Mouse (Mus musculus) left cerebral cortex, adult 18-20 months (tissue): ENCODE measurements around the gene Nav1. TPM values are rescaled to one million over a fixed set of nuclear protein-coding genes. Genes with fewer than 3 reads are reported as not detected.

ENCODE experiments used
- DNase-seq, 2 experiments: peaks; one replicate each; pipeline ENCODE4 v3.0.0; 2021 to 2022; ENCODE audit warnings: low spot score in 2 of 2, mixed read lengths in 1 of 2
- total RNA-seq, 2 experiments: library from RNA; stranded (reverse); gene quantifications; 2 replicates each; pipeline ENCODE4 v1.2.3; 2021

Nav1 gene
- total RNA-seq, 2 experiments from 2014 or later: 42.5 to 48.0 TPM

DNA sequence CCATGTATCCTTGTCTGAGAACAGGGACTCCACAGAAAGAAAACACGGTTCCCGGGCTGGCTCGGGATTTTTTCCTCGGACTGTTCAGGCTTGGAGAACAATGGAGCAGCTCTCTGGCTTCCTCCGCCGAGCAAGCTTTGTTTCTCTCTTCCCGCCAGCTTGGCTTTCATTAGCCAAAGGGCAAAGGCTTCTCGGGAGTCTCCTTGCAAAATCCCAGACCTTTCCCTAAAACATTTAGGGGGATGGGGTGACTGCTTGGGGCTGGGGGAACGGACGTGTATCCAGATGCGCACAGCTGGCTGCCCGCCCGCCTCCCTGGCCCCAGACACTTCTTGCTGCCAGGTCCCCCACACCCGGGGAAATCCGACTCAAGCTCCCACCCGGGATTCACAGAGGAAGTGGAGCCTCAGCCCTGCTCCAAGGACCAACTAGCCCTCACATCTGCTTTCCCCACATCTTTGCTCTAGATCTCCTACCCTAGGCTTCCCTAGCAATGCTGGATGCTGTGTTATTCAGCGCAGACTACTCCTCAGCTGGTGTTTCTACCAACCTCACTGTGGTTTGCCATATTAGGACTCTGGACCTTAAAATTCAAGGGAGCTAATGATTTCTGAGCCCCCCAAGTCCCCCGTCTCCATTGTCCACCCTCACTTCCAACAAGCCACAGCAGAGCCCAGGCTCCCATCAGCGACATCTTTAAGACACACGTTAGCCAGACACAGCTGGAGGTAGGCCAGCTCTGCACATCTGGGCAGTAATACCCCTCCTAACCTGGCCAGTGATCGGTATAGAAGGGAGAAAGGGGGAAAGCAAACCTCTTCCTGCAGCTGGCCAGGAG lies 23.2 kb downstream of the Nav1 start:
- no peak for DNase-seq

DNA sequence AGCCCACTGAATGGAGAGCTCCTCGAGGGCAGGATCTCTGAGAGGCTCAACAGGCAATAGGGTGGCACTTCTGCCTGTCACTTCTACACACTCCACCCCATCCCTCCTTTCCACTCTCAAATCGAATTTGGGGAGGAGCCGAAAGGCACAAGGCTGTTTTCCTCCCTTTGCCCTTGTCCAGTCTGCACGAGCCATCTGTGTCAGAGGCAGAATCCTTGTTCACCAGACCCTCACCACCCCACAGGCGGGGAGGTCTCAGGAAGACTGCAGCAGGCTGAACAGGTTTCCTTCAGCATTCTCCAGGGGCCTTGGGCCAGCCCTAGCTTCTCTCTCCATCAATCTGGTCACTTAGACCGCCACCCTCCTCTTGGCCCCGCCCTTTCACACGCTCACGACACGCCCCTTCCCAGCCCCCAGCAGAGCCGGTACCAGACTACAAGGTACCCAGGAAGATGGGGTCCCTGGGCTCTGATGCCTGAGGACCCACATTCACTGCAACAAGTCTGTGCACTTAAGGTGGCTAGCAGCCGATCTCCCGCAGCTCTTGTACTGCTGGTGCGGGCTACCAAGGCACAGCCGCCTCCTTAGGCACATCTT lies 23.9 kb downstream of the Nav1 start:
- peak; percentile 60 to 72 for DNase-seq

DNA sequence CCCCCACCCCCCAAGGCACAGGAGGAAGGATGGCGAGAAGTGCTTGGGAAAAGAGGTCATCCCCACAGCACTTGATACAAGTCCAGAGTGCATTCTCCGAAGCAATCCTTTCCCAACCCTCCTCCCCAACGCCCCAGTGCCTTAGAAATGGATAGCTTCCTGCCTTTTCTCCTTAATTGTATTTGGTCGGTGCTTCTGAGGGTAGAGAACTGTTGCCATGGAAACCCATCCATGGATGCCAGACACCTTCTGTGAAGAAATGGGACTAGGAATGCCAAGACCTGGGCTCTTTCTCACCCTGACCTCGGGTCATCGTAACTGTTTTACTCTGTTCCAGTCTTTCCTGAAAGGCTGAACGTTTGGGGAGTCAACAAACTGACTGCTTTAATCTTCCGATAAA lies 26.1 kb downstream of the Nav1 start:
- no peak for DNase-seq

DNA sequence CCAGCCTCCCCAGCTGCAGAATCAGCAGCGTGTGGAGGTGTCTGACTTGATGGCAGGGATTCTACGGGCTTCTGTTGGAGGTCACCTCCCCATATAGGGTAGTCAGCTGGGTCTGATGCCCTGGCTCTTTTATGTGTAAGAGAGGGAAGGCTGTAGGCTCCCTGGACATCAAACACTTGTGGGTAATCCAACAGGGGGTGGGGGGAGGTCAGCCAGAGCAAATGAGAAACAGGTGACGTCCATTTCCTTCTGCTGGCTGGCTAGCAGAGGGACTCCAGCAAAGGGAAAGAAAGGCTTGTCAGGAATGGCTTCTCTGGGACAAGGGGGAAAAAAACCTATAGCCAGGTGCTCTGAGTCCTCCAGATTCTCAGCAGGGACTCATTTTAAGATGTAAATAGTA lies 28.0 kb downstream of the Nav1 start:
- DNase-seq: no peak

DNA sequence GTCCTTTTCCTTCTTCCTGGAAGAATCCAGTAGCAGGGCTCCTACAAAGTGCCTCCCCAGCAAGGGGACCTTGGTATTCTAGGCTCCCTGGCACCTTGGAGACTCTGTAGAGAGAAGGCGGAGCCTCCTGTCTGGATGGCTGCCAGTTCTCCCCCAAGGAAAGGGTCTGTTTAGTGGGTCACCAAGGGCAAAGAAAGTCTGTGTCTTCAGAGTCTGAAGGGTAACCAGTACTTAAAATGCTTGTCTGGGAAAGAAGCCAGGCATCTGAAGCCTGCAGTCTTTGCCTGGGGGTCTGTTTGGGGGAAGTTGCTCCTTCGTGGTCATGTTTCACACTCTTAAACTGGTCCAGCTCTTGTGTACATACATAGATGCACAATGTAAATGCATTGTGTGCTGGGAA lies 29.3 kb downstream of the Nav1 start:
- no peak for DNase-seq

DNA sequence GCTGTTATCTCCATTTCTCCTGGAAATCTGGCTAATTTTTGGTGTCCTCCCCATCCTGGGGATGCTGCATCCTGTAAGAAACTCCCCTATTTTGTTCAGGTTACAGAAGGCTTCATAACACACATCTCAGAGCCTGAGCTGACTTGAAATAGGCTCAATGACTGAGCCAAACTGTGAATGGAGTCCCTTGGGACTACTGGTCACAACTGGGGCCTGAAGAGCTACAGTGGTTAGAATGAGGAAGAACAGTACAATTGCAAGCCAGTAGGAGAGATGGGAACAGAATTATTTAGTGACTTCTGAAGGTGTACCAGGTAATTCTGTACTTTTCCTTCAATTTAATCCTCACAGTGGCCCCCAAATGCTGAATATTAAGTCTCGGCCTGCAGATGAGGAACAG lies 31.7 kb downstream of the Nav1 start:
- no peak for DNase-seq

DNA sequence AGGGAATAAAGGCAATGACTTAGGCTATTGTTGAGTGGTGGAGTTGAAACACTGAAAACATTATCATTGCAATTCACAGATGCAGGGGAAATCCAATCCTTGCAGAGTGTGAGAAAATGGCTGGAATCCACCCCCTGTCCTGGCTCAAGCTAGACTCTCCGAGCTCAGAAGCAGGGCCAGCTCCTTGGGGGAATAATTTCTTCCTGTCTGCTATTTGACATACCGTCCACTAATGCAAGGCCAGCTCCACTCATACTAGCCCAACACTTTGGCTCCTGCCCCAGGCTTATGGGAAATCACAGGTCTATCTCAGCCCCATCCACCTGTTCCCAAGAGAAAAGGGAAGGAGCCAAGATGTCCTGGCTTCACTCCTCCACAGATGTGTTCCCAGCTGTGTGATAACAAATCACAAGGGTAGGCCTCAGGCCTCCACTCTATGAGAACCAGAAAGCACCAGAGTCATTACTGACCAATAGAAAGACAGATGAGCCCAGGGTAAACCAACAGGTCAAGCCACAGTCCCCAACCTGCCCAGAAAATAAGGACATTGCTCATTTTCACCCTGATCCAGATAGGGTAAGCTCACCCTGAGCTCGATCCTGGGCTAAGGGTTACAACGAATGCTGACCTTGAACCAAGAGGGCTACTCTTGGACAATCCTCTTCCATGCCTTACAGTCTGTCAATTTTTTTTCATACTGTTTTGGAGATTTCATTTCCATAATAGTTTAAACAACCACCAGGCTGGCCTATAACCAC lies 32.5 kb downstream of the Nav1 start:
- no peak for DNase-seq

DNA sequence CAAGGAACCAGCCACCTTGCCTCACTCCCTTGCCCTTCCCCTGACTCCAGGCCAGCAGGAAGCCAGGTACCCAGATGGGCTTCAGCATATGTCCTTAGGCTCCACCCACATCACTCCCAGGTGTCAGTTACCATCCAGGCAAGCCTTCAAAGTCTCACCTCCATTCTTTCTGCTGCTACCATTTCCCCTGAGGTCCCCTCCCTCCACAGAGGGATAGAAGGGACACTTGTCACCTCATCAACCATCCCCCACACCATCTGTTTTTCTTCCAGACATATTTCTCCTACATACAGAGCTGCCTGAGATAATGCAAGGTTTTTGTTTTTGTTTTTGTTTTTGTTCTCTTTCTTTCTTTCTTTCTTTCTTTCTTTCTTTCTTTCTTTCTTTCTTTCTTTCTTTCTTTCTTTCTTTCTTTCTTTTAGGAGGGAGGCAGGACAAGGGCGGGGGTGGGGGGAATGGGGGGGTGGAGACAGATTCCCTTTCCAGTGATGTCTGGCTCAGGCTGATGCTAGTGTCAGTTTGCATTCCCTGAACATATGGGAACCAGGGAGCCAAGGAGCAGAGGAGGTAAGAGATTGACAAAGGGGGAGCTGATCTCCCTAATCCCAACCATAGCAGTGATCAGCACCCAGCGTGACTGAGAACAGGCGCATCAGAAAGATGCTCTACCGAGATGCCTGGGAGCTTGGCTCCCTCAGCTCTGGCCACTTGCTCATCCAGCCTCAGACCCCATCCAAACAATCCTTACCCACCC lies 34.8 kb downstream of the Nav1 start:
- no peak for DNase-seq

DNA sequence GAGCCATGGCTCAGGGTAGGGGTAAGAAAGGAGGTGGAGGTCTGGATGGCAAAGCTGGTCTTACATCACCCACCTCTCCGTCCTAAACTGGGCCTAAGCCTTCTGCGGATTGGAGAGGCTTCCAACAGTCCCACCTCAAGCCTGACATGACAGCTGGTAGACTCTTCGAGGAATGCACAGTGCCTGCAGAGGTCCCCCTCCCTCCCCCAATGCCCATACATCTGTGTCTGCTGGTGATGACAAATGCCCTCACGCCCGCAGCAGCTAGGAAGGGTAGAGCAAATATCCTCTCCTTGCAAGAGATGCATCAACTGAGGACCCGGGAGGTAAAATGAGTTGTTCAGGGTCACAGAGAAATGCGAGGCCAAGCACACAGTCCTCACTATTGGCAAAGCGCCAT lies 39.0 kb downstream of the Nav1 start:
- no peak for DNase-seq

DNA sequence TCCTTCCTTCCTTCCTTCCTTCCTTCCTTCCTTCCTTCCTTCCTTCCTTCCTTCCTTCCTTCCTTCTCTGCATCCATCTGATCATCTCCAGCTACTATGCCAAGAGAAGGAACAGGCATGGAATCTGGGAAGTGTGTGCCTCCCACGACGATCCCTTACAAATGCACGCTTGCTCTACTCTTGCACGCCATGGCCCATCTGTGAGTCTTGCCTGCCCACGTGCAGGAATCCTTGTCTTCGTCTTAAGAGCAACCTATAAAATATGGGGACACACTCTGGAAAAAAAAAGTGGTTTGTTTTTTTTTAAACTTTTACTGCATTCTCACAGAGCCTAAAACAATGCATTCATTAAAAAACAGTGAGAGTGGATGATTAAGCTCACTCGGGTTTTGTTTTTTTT lies 40.5 kb downstream of the Nav1 start:
- DNase-seq: peak; percentile 68 to 76

DNA sequence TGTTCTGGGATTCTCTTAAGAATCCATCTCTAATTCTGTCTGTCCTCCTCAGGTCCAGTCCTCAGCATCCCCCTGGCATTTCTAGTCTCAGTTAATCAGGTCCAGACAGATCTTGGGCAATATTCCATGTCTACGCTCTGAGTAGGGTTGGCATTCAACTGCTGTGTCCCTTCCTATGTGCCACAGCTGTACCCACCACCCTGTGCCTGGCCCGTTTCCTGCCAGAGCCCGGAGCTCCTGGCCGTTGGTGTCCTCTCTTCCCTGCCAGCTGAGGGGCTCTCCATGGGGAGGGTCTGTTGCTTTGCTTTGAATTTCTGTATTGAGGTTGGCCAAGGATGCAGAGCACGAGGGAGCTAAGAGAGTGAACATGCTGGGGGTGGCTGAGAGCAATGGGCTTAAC lies 41.3 kb downstream of the Nav1 start:
- DNase-seq: no peak

DNA sequence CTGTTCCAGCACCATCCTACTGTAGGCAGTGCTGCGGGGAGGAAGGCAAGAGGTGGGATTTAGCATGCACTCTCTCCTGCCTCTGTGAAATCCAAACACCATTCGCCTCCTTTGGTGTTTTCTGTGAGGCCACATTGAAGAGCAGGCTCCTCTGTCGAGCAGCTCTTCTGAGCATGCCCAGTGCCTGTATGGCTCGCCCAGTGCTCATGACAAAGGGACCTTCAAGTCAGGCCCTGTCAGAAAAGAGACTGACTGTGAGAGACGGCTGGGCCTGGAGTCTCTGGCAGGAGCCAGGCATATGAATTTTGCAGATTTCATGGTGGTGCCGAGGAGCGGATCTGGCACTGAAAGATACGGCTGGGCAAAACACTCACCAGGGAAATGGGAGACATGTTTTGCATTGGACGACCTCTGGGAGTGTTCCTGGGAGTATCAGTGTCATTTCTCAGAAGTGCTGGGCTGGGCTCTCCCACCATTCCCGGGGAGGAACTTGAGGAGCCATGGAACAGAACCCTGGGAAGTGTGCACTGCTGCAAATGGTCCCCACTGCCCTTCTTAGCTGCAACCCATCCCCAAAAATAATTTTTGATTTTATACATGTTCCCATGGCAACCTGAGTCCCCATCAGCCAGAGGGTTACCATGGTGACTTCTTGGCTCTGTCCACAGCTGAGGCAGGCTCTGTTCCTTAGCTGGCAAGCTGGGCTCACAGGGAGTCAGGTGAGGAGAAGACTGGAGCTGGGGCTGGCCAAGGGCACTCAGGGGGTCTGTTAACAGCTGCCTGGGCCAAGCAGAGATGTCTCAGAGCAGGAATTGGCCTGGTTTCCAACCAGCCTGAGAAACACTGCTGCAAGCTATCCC lies 42.2 kb downstream of the Nav1 start:
- no peak for DNase-seq

DNA sequence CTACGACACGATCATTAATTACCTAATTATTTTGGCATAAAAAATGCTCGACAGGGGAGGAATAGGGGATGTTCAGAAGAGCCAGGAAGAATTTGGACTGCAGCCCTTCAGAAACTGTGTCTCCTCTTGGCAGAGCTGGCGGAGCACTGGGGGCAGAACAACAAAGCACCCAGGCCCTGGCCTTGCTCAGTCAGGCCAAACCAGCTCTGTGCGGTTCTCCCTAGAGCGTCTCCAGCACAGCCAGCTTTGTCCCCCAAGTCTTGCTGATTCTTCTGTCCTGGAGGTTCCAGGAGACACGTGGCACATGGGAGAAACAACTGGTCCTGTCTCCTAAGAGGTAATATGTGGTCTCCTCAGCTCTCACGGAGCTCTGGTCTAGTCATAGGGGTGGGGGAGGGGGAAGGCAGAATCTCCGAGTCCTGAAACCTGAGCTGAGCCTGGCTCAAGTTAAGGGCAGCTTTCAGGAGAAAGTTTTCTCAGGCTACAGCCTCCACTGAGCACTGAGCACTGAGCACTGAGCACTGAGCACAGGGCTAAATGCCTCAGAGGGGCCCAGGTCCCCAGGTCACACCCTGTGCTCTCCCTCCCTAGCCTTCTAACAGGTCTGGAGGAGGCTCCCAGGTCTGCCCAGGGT lies 43.2 kb downstream of the Nav1 start:
- DNase-seq: no peak

DNA sequence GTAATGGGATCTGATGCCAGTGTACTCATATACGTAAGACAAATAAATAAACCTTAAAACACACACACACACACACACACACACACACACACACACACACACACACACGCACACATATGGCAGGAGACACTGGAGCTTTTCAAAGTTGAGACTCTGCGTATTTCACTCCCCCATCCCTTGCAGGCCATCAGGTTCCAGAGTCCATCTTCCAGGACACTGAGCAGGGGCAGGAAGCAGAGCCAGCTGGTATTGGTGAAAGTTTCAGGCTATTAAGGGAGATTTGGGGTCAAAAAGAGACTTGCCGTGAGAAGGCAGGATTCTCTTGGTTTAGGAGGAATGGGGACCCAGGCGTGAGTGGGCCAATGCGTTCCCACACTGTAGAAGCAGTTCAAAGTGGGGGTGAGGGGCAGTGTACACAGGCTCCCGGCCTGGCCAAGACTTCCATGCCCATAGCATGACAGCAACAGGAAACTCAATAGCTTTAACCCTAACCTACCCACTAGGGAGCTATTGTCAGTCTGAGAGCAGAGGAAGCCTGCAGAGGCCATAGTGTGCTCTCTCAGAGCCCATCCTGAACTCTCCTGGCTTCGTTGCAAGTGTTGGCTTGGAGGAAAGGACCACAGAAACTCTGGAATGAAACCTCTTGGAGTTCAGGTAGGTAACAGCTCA lies 44.0 kb downstream of the Nav1 start:
- DNase-seq: no peak

DNA sequence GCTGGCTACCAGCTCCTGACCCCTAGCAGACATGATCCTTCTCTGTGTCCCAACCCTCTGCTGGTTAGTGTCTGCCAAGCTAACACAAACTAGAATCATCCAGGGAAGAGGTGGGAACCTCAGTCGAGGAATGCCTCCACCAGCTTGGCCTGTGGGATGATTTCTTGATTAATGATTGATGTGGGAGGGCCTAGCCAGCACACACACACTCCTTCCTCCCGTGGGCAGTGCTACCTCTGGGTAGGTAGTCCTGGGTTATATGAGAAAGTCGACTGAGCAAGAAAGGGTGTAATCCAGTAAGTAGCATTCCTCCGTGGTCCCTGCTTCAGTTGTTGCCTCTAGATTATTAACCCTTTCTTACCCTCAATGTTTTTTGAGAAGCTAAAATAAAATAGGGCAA lies 45.0 kb downstream of the Nav1 start:
- no peak for DNase-seq

DNA sequence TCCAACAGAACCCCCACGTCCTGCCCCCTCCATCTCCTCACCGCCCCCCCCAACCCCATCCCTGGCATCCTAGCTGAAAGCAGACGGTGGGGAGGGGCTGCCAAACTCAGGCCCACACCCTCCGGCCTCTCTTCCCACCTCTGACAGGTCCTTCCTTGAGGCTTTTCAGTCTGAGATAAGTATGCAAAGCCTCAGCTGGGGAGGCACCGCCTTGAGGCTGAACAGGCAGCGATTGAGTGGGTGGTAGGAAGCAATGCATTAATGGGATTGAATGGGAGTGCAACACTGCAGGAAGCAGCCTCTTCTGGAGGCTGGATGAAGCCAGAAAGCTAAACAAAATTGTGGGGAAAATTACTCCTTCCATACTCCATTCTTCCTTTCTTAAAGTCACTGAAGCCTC lies 45.8 kb downstream of the Nav1 start:
- no peak for DNase-seq

DNA sequence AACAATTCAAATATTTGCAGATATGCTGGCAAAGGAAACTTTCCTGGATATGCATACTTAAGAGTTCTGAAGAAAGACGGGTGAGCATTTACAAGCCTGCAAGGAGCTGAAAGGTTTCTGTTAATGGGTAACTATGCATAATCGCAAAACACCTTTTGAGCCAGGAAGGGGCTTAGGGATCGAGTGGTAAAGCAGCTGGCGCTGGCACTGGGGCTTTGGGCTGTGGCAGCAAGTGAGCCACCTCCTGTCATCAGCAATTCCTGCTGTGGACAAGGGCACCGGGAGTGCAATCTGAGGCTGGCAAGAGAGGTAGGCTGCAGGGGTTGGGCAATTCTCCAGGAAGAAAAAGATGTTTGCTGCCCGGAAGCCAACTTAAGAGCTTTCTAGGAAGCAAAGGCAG lies 49.1 kb downstream of the Nav1 start:
- no peak for DNase-seq

DNA sequence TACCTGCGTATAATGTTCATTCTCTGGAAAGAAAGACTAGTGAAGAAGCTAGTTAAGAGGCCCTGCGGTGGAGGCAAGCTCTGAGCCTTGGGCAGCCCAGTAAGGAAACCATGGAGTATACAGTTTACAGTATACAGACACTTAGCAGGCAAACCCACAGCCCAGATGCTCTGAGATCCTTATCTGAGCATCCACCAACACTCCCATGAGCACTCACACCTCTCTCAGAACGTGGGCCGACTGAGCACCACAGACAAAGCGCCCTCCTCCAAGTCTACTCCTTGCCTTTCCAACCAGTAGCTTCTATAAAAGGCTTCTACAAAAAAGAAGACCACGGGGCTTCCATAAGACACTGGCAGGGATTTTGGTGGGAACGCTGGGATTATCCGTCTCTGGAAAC lies 51.2 kb downstream of the Nav1 start:
- peak; percentile 57 to 68 for DNase-seq

DNA sequence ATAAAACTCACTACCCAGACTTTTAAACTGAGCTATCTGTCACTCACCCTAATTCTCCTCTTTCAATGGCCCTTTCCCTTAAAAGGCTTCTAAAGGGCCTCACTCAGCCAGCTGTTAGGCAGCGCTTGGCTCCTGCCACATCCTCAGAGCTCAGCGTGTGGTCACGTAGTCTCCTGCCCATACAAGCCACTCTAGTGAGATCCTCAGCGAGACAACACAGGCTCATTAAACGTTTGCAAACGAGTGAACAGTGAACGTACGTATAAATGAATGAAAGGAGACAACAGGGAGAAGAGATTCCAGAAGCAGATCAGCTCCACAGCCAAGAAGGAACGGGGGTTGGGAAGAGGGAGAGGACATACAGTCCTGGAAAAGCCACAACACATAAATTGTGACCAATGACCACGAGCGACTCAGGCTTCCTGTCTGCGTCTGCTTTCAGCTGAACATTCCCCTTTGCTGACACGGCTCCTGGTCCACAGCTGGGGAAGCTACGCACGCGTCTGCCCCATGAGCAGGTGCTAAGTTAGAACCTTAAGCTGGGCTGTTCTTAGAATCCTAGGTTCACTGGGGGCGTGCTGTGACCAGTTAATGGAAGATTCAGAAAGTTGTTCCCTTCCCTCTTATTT lies 52.3 kb downstream of the Nav1 start:
- no peak for DNase-seq
